Mouse (Mus musculus) neural tube, embryonic 10.5 days (tissue): ENCODE data around the gene Aoc2.
"Not testable (repeated sequence)": the region's sequence is repeated elsewhere in the genome, so short reads cannot be mapped to it uniquely, and the experiment has no call there.

Experiments used
- DNase-seq: peaks from one replicate; pipeline ENCODE4 v3.0.0-alpha.2; 2017; ENCODE audit warnings: low spot score; ENCODE audit errors: extremely low spot score

The Aoc2 gene

GRCm38 (mm10) chr11:101315082-101315650 is 9.7 kb upstream of the Aoc2 start:
- no peak for DNase-seq

- DNase-seq: peak; percentile 98
Observed at GRCm38 (mm10) chr11:101315665-101316500, 9.0 kb upstream of the Aoc2 start, which contains the start of gene Psme3. Gene Psme3 (plus strand): TSS chr11:101316213.

- DNase-seq: no peak
Observed at GRCm38 (mm10) chr11:101316501-101316917, 8.4 kb upstream of the Aoc2 start.

GRCm38 (mm10) chr11:101323609-101324008 is 1.3 kb upstream of the Aoc2 start:
- peak; percentile 64 for DNase-seq

GRCm38 (mm10) chr11:101325201-101325600 is 338 bp downstream of the Aoc2 start:
- DNase-seq: not testable (repeated sequence)

GRCm38 (mm10) chr11:101326147-101326546 is 1.3 kb downstream of the Aoc2 start:
- DNase-seq: no peak

GRCm38 (mm10) chr11:101327311-101327710 is 2.4 kb downstream of the Aoc2 start:
- DNase-seq: no peak

GRCm38 (mm10) chr11:101328941-101329635 is 4.2 kb downstream of the Aoc2 start:
- DNase-seq: no peak

GRCm38 (mm10) chr11:101330371-101330924 is 5.6 kb downstream of the Aoc2 start, which contains the start of gene Aoc3:
Gene Aoc3 (plus strand): TSS chr11:101330605.
- no peak for DNase-seq

GRCm38 (mm10) chr11:101330961-101331360 is 6.1 kb downstream of the Aoc2 start:
- DNase-seq: not testable (repeated sequence)

- no peak for DNase-seq
Observed at GRCm38 (mm10) chr11:101332537-101332936, 7.7 kb downstream of the Aoc2 start.

GRCm38 (mm10) chr11:101334023-101334422 is 9.2 kb downstream of the Aoc2 start:
- DNase-seq: peak; percentile 26

- DNase-seq: peak; percentile 70
Observed at GRCm38 (mm10) chr11:101334516-101334915, 9.7 kb downstream of the Aoc2 start.

- DNase-seq: no peak
Observed at GRCm38 (mm10) chr11:101335685-101336084, 10.8 kb downstream of the Aoc2 start.

- peak; percentile 62 for DNase-seq
Observed at GRCm38 (mm10) chr11:101338123-101338760, 13.4 kb downstream of the Aoc2 start.

GRCm38 (mm10) chr11:101347083-101347775 is 22.4 kb downstream of the Aoc2 start:
- DNase-seq: no peak

GRCm38 (mm10) chr11:101348774-101349173 is 23.9 kb downstream of the Aoc2 start:
- DNase-seq: no peak

- DNase-seq: no peak
Observed at GRCm38 (mm10) chr11:101349216-101349615, 24.4 kb downstream of the Aoc2 start.

- DNase-seq: no peak
Observed at GRCm38 (mm10) chr11:101351100-101351720, 26.3 kb downstream of the Aoc2 start.

- DNase-seq: no peak
Observed at GRCm38 (mm10) chr11:101351721-101352111, 26.9 kb downstream of the Aoc2 start.
